In the genomic region with DNA sequence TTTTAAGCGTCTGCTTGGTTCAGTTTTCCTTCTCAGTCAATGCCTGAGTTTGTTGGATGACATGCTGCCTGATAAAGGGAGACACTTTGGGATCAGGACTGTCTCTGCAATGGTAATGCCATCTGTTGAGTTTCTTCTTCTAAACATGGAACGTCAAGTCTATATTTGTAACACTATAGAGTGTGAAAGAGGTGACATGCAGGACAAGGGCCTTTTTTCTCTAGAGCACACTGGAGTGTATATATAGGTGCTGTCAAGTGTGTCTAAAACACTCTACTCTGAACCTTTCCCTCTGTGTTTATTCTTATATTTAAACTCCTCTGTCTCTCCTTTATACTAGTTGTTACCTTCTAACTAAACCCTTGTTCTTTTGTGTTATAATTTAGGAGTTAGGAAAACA, we compare ENCODE assay signal across 24 mouse cellular contexts.
DNase-seq lines count a peak whose midpoint lies in the region; ATAC-seq and TF ChIP-seq lines count a peak whose summit lies in the region.
"Had no signal": no experiment of that assay in that cellular context is flagged by ENCODE, and none has a peak within 500 bp of the region (broad histone marks: within the 10 kb centered on the region; RNA-seq: fewer than 3 reads in every experiment).

No protein-coding gene starts in this region.

- ATAC-seq in heart, embryonic 11.5 days (replicated peaks; ENCODE audit: insufficient number of reproducible peaks, low FRiP score, low TSS enrichment) = peak; percentile 61; the same call in 1 of the 2 replicates
- ATAC-seq in heart, embryonic 13.5 days (ENCODE audit: extremely low read depth, insufficient number of reproducible peaks, low FRiP score, low TSS enrichment) = no peak
- peak; percentile 58; the same call in 1 of the 2 replicates for ATAC-seq in heart, embryonic 15.5 days (replicated peaks; ENCODE audit: insufficient number of reproducible peaks, insufficient read depth, low FRiP score, low read depth)
- 0 out of 2 replicates have a peak, but pooled peaks have one; percentile 24 for ATAC-seq in heart, postnatal 0 days (ENCODE audit: insufficient read depth, low read depth)
- ATAC-seq: forebrain, embryonic 14.5 days had no signal

- H3K79me2 ChIP-seq in heart, adult 2 months (replicated peaks; ENCODE audit: control insufficient read depth, insufficient read depth, low read length) = no peaks in the 10 kb centered on the region

- H3K4me1 ChIP-seq in heart, embryonic 11.5 days (ENCODE audit: control insufficient read depth, insufficient read depth, low read length) = peaks cover 5% of the 10 kb centered on the region; the same call in 1 of the 2 replicates
- H3K4me1 ChIP-seq in heart, adult 2 months (ENCODE audit: control insufficient read depth, insufficient read depth, low read length) = no peaks in the 10 kb centered on the region
- peaks cover 11% of the 10 kb centered on the region for H3K4me1 ChIP-seq in heart, embryonic 13.5 days
- peaks cover 3% of the 10 kb centered on the region for H3K4me1 ChIP-seq in heart, embryonic 15.5 days (replicated peaks)
- peaks cover 2% of the 10 kb centered on the region; the same call in 1 of the 2 replicates for H3K4me1 ChIP-seq in heart, postnatal 0 days (ENCODE audit: control insufficient read depth, insufficient read depth)
- H3K4me1 ChIP-seq: embryonic facial prominence, embryonic 13.5 days; embryonic facial prominence, embryonic 15.5 days; forebrain, embryonic 10.5 days; forebrain, embryonic 12.5 days had no signal

- no peak for TF ChIP-seq EP300 in heart, adult 2 months (IDR thresholded peaks at IDR 0.05; ENCODE audit: insufficient read depth, low read depth, low read length)
- no peak for TF ChIP-seq EP300 in heart, postnatal 0 days (IDR thresholded peaks at IDR 0.05; ENCODE audit: low read depth)

- no peak overlapping the region for H3K4me2 ChIP-seq in heart, embryonic 11.5 days
- no peak overlapping the region for H3K4me2 ChIP-seq in heart, embryonic 13.5 days
- H3K4me2 ChIP-seq in heart, embryonic 15.5 days = no peak overlapping the region
- H3K4me2 ChIP-seq in heart, postnatal 0 days (ENCODE audit: low read depth, low read length) = no peak overlapping the region
- H3K4me2 ChIP-seq: embryonic facial prominence, embryonic 13.5 days; embryonic facial prominence, embryonic 15.5 days; forebrain, embryonic 12.5 days had no signal

- intact Hi-C loops in heart, adult 2 months (cut with DNase I) = no loop called here

- 40% methylated on average over 2 of the region's 2 CpGs for WGBS in heart, embryonic 11.5 days (ENCODE audit: insufficient replicate concordance)
- 38% methylated on average over 2 of the region's 2 CpGs for WGBS in heart, adult 2 months
- 22% methylated on average over 2 of the region's 2 CpGs for WGBS in heart, embryonic 13.5 days
- WGBS in heart, embryonic 15.5 days = 39% methylated on average over 2 of the region's 2 CpGs
- 24% methylated on average over 2 of the region's 2 CpGs for WGBS in heart, postnatal 0 days

- H3K9me3 ChIP-seq in heart, embryonic 11.5 days (replicated peaks; ENCODE audit: control insufficient read depth, low read length) = no peaks in the 10 kb centered on the region
- no peaks in the 10 kb centered on the region for H3K9me3 ChIP-seq in heart, embryonic 13.5 days
- H3K9me3 ChIP-seq in heart, embryonic 15.5 days (replicated peaks) = no peaks in the 10 kb centered on the region
- H3K9me3 ChIP-seq in heart, postnatal 0 days (replicated peaks; ENCODE audit: control insufficient read depth, low read length) = no peaks in the 10 kb centered on the region
- H3K9me3 ChIP-seq: embryonic facial prominence, embryonic 13.5 days; embryonic facial prominence, embryonic 15.5 days; forebrain, embryonic 10.5 days; forebrain, embryonic 12.5 days had no signal

- no peak overlapping the region for H3K9ac ChIP-seq in heart, embryonic 11.5 days (ENCODE audit: low read depth, low read length)
- no peak overlapping the region for H3K9ac ChIP-seq in heart, adult 2 months (ENCODE audit: low read depth, low read length)
- H3K9ac ChIP-seq in heart, embryonic 13.5 days = no peak overlapping the region
- H3K9ac ChIP-seq in heart, embryonic 15.5 days = no peak overlapping the region
- no peak overlapping the region for H3K9ac ChIP-seq in heart, postnatal 0 days (replicated peaks; ENCODE audit: low read depth, low read length)
- H3K9ac ChIP-seq: embryonic facial prominence, embryonic 13.5 days; embryonic facial prominence, embryonic 15.5 days; forebrain, embryonic 12.5 days had no signal

- TF ChIP-seq POLR2A in heart, adult 2 months (IDR thresholded peaks at IDR 0.05; ENCODE audit: insufficient read depth, low read depth, low read length) = no peak

- H3K4me3 ChIP-seq in heart, embryonic 11.5 days (ENCODE audit: low read depth, low read length) = no peak overlapping the region
- H3K4me3 ChIP-seq in heart, adult 2 months = no peak overlapping the region
- H3K4me3 ChIP-seq in heart, embryonic 13.5 days = no peak overlapping the region
- no peak overlapping the region for H3K4me3 ChIP-seq in heart, embryonic 15.5 days
- no peak overlapping the region for H3K4me3 ChIP-seq in heart, postnatal 0 days (ENCODE audit: low read depth, low read length)
- H3K4me3 ChIP-seq: embryonic facial prominence, embryonic 13.5 days; embryonic facial prominence, embryonic 15.5 days; erythroblast, embryonic 14.5 days; forebrain, embryonic 10.5 days; forebrain, embryonic 12.5 days had no signal

- no peak for TF ChIP-seq CTCF in heart, adult 2 months (IDR thresholded peaks at IDR 0.05)
- no peak for TF ChIP-seq CTCF in heart, postnatal 0 days (IDR thresholded peaks at IDR 0.05; ENCODE audit: low read depth)

- no peaks in the 10 kb centered on the region for H3K27me3 ChIP-seq in heart, embryonic 11.5 days (ENCODE audit: control insufficient read depth, insufficient read depth, low read length)
- no peaks in the 10 kb centered on the region for H3K27me3 ChIP-seq in heart, adult 2 months (ENCODE audit: control insufficient read depth, insufficient read depth, low read length)
- no peaks in the 10 kb centered on the region for H3K27me3 ChIP-seq in heart, embryonic 13.5 days (replicated peaks)
- H3K27me3 ChIP-seq in heart, embryonic 15.5 days = no peaks in the 10 kb centered on the region
- H3K27me3 ChIP-seq in heart, postnatal 0 days (ENCODE audit: control insufficient read depth, insufficient read depth, low read length) = no peaks in the 10 kb centered on the region
- H3K27me3 ChIP-seq: embryonic facial prominence, embryonic 13.5 days; embryonic facial prominence, embryonic 15.5 days had no signal

- peak overlapping the region; percentile 51; the same call in 1 of the 2 replicates for H3K27ac ChIP-seq in heart, embryonic 11.5 days (ENCODE audit: low read depth, low read length)
- H3K27ac ChIP-seq in heart, adult 2 months = no peak overlapping the region
- peak overlapping the region; percentile 79 for H3K27ac ChIP-seq in heart, embryonic 13.5 days (replicated peaks)
- peak overlapping the region; percentile 53 for H3K27ac ChIP-seq in heart, embryonic 15.5 days
- 0 out of 2 replicates have a peak overlapping the region, but pooled peaks have one; percentile 13 for H3K27ac ChIP-seq in heart, postnatal 0 days (ENCODE audit: low read depth)
- H3K27ac ChIP-seq: embryonic facial prominence, embryonic 13.5 days; embryonic facial prominence, embryonic 15.5 days; forebrain, embryonic 10.5 days; forebrain, embryonic 12.5 days had no signal

- no peak for DNase-seq in heart, adult 2 months
- no peak for DNase-seq in heart, adult 11 months
- no peak for DNase-seq in heart, adult 18-20 months
- DNase-seq in heart, postnatal 0 days (ENCODE audit: low spot score) = no peak
- DNase-seq in heart, adult 8-10 months (ENCODE audit: low spot score) = no peak
- DNase-seq: adrenal gland, adult 2 months; adrenal gland, postnatal 10 days; adrenal gland, postnatal 25 days; cerebellum, adult 11 months; cerebellum, adult 18-20 months; cerebellum, adult 8-10 months; cerebellum, adult 9-11 months; cerebellum, postnatal 14 days; cerebellum, postnatal 36 days; embryo, embryonic 11 days had no signal

- no peaks in the 10 kb centered on the region for H3K36me3 ChIP-seq in heart, embryonic 11.5 days (ENCODE audit: control insufficient read depth, insufficient read depth, low read length)
- H3K36me3 ChIP-seq in heart, adult 2 months (ENCODE audit: control insufficient read depth, insufficient read depth, low read length) = no peaks in the 10 kb centered on the region
- no peaks in the 10 kb centered on the region for H3K36me3 ChIP-seq in heart, embryonic 13.5 days
- H3K36me3 ChIP-seq in heart, embryonic 15.5 days = no peaks in the 10 kb centered on the region
- no peaks in the 10 kb centered on the region for H3K36me3 ChIP-seq in heart, postnatal 0 days (replicated peaks; ENCODE audit: control insufficient read depth, insufficient read depth, low read length)
- H3K36me3 ChIP-seq: embryonic facial prominence, embryonic 13.5 days; embryonic facial prominence, embryonic 15.5 days; forebrain, embryonic 10.5 days; forebrain, embryonic 12.5 days had no signal
